Mouse (Mus musculus): ENCODE measurements around the gene Pkig. TPM values are rescaled to one million over a fixed set of nuclear protein-coding genes. Genes with fewer than 3 reads are reported as not detected.

Pkig gene
- total RNA-seq (2014; rRNA removed) (90.5 and 102 TPM in 2 replicates), polyA plus RNA-seq (2015; fragmentation: Nextera tagmentation; extraction: Ambion mirVana) (153 and 161 TPM in 2 replicates)

GRCm38 (mm10) chr2:163657975-163658886, at the start of gene Pkig:
Gene Pkig (plus strand): TSS chr2:163658386.
- no peaks in the 10 kb centered on the region for H3K27me3 ChIP-seq (ENCODE audit: insufficient read depth, low read length)
- peak within 1 kb of the TSS; percentile 78 for H3K27ac ChIP-seq (ENCODE audit: low read depth, low read length)
- ATAC-seq (ENCODE audit: low FRiP score) (peak; percentile 87), DNase-seq (ENCODE audit: low spot score) (peak; percentile 91)
- under 1% methylated on average over 71 of the region's 71 CpGs for WGBS
- peak within 1 kb of the TSS; percentile 61 for H3K9ac ChIP-seq (replicated peaks; ENCODE audit: low read length, poor library complexity, severe bottlenecking)
- no peaks in the 10 kb centered on the region for H3K36me3 ChIP-seq (ENCODE audit: insufficient read depth, low read length)
- no peak for TF ChIP-seq CTCF (IDR thresholded peaks at IDR 0.05)
- H3K9me3 ChIP-seq (ENCODE audit: low read length) = no peaks in the 10 kb centered on the region
- H3K4me2 ChIP-seq (ENCODE audit: low read depth, low read length, poor library complexity, severe bottlenecking) = peak within 1 kb of the TSS; percentile 58
- peak within 1 kb of the TSS; percentile 68 for H3K4me3 ChIP-seq (ENCODE audit: low read depth, low read length)
- 0 out of 2 replicates have a peak, but pooled peaks cover 3% of the 10 kb centered on the region for H3K4me1 ChIP-seq (ENCODE audit: insufficient read depth, low read length)

GRCm38 (mm10) chr2:163609281-163609975, 48.8 kb upstream of the Pkig start:
- H3K4me1 ChIP-seq (ENCODE audit: insufficient read depth, low read length) = no peaks in the 10 kb centered on the region
- H3K36me3 ChIP-seq (ENCODE audit: insufficient read depth, low read length) = peaks cover 33% of the 10 kb centered on the region

GRCm38 (mm10) chr2:163611176-163611575, 47.0 kb upstream of the Pkig start:
- no peak overlapping the region for H3K27ac ChIP-seq (ENCODE audit: low read depth, low read length)
- no peak overlapping the region for H3K4me2 ChIP-seq (ENCODE audit: low read depth, low read length, poor library complexity, severe bottlenecking)
- no peaks in the 10 kb centered on the region for H3K4me1 ChIP-seq (ENCODE audit: insufficient read depth, low read length)
- ATAC-seq (ENCODE audit: low FRiP score) = no peak
- no peak for TF ChIP-seq CTCF (IDR thresholded peaks at IDR 0.05)
- H3K36me3 ChIP-seq (ENCODE audit: insufficient read depth, low read length) = peaks cover 49% of the 10 kb centered on the region
- 85% methylated on average over 9 of the region's 9 CpGs for WGBS
- DNase-seq (ENCODE audit: low spot score) = no peak
- H3K4me3 ChIP-seq (ENCODE audit: low read depth, low read length) = no peak overlapping the region
- no peaks in the 10 kb centered on the region for H3K27me3 ChIP-seq (ENCODE audit: insufficient read depth, low read length)
- no peaks in the 10 kb centered on the region for H3K9me3 ChIP-seq (ENCODE audit: low read length)
- no peak overlapping the region for H3K9ac ChIP-seq (replicated peaks; ENCODE audit: low read length, poor library complexity, severe bottlenecking)

More at GRCm38 (mm10) chr2:163609281-163609975, 48.8 kb upstream of the Pkig start:
- H3K27me3 ChIP-seq (ENCODE audit: insufficient read depth, low read length) = no peaks in the 10 kb centered on the region
- no peak for DNase-seq (ENCODE audit: low spot score)
- no peak overlapping the region for H3K9ac ChIP-seq (replicated peaks; ENCODE audit: low read length, poor library complexity, severe bottlenecking)
- no peak for TF ChIP-seq CTCF (IDR thresholded peaks at IDR 0.05)
- no peak overlapping the region for H3K4me3 ChIP-seq (ENCODE audit: low read depth, low read length)
- 81% methylated on average over 12 of the region's 12 CpGs for WGBS
- H3K27ac ChIP-seq (ENCODE audit: low read depth, low read length) = no peak overlapping the region
- H3K9me3 ChIP-seq (ENCODE audit: low read length) = no peaks in the 10 kb centered on the region
- H3K4me2 ChIP-seq (ENCODE audit: low read depth, low read length, poor library complexity, severe bottlenecking) = no peak overlapping the region
- no peak for ATAC-seq (ENCODE audit: low FRiP score)

- 98% methylated on average over 5 of the region's 5 CpGs for WGBS
- ATAC-seq (ENCODE audit: low FRiP score) (no peak), DNase-seq (ENCODE audit: low spot score) (no peak)
- H3K4me1 ChIP-seq (ENCODE audit: insufficient read depth, low read length) = no peaks in the 10 kb centered on the region
- no peaks in the 10 kb centered on the region for H3K27me3 ChIP-seq (ENCODE audit: insufficient read depth, low read length)
- H3K4me3 ChIP-seq (ENCODE audit: low read depth, low read length) = no peak overlapping the region
- no peak overlapping the region for H3K4me2 ChIP-seq (ENCODE audit: low read depth, low read length, poor library complexity, severe bottlenecking)
- no peaks in the 10 kb centered on the region for H3K9me3 ChIP-seq (ENCODE audit: low read length)
- no peak overlapping the region for H3K9ac ChIP-seq (replicated peaks; ENCODE audit: low read length, poor library complexity, severe bottlenecking)
- no peak for TF ChIP-seq CTCF (IDR thresholded peaks at IDR 0.05)
- H3K27ac ChIP-seq (ENCODE audit: low read depth, low read length) = no peak overlapping the region
- peaks cover 57% of the 10 kb centered on the region for H3K36me3 ChIP-seq (ENCODE audit: insufficient read depth, low read length)
These were observed 45.0 kb upstream of the Pkig start for GRCm38 (mm10) chr2:163613206-163613605.

GRCm38 (mm10) chr2:163613990-163614389, 44.2 kb upstream of the Pkig start:
- no peaks in the 10 kb centered on the region for H3K4me1 ChIP-seq (ENCODE audit: insufficient read depth, low read length)
- no peak overlapping the region for H3K4me2 ChIP-seq (ENCODE audit: low read depth, low read length, poor library complexity, severe bottlenecking)
- TF ChIP-seq CTCF (IDR thresholded peaks at IDR 0.05) = peak; percentile 23
- ATAC-seq (ENCODE audit: low FRiP score) (no peak), DNase-seq (ENCODE audit: low spot score) (no peak)
- no peaks in the 10 kb centered on the region for H3K9me3 ChIP-seq (ENCODE audit: low read length)
- peaks cover 59% of the 10 kb centered on the region for H3K36me3 ChIP-seq (ENCODE audit: insufficient read depth, low read length)
- 94% methylated on average over 4 of the region's 4 CpGs for WGBS
- no peak overlapping the region for H3K9ac ChIP-seq (replicated peaks; ENCODE audit: low read length, poor library complexity, severe bottlenecking)
- H3K27me3 ChIP-seq (ENCODE audit: insufficient read depth, low read length) = no peaks in the 10 kb centered on the region
- no peak overlapping the region for H3K4me3 ChIP-seq (ENCODE audit: low read depth, low read length)
- H3K27ac ChIP-seq (ENCODE audit: low read depth, low read length) = no peak overlapping the region
